Mouse (Mus musculus): ENCODE measurements at regions not wholly inside any gene's neighbourhood (a gene's known extent, or its start where the extent isn't known, plus 50 kb on each side); places are given as distances from the start of the nearest gene placed in this dataset.

GRCm38 (mm10) chr14:61809716-61810437 is 202.6 kb downstream of the Kcnrg start:
- in situ Hi-C loops (cut with MboI, MseI), result no loop called here

- in situ Hi-C loops (cut with MboI, MseI), result no loop called here
Measured at GRCm38 (mm10) chr14:61810836-61811235, 203.6 kb downstream of the Kcnrg start.

GRCm38 (mm10) chr14:61817711-61818110 is 210.5 kb downstream of the Kcnrg start:
- in situ Hi-C loops (cut with MboI, MseI), result loop anchor here (5.0 kb wide), 1 partner anchor 75 kb away; no protein-coding TSS in a partner anchor

GRCm38 (mm10) chr14:61818365-61818764 is 211.1 kb downstream of the Kcnrg start:
- in situ Hi-C loops (cut with MboI, MseI), result loop anchor here (5.0 kb wide), 1 partner anchor 76 kb away; no protein-coding TSS in a partner anchor

DNA sequence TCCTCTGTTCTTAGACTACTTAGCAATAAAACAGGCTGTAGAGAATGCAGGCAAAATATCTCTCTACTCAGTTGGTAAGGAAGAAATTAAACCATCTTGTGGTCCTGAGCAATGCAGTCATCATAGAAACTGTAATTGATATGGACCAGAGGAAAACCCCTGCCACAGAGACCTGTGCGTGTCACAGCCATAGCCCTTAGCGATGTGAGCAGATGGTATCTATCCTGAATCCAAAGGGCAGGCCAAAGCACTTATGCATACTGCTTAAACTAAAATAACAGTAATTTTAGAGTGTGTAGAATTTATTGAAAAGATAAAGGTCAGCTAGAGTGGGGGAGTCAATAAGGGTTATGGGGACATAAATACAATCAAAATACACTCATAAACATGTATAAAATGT is 212.0 kb downstream of the Kcnrg start:
- in situ Hi-C loops (cut with MboI, MseI), result loop anchor here (5.0 kb wide), 1 partner anchor 77 kb away; no protein-coding TSS in a partner anchor

- in situ Hi-C loops (cut with MboI, MseI), result no loop called here
Measured at GRCm38 (mm10) chr14:61834291-61834936, 227.2 kb downstream of the Kcnrg start.

DNA sequence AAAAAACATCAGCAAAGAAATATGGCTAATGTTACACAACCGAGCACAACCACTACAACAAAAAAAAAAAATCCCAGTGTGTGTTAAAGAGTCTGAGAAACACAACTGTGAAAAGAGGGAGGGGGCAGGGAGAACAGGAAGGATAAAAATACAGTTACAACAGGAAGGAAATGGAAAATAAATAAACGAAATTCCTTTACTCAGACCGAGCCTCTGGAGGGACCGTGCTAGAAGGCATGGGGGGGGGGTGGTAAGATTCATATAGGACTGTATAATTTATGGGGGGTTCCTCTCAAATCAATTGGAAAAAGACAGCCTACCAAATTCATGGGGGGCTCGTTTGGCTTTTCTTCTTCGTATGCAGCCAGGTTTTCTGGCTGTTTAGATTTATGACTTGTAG is 228.5 kb downstream of the Kcnrg start:
- in situ Hi-C loops (cut with MboI, MseI), result no loop called here

DNA sequence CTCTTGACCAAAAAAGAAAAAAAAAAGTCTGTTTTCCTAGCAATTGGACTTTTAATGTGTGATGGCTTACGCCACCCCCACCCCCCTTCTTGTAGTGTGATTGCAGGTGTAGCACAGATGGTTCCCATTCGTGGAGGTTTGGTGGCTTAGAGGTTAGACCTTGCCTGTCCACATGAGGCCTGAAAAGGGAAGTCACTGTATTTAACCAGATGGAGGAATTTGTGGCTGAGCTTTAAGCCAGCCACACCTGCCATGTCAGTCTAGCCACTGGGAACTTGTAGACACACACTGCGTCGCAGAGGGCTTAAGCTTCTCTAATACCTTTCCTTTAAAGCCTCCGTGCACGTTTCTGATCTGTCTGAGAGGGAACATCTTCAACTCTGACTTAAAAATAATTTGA is 229.0 kb downstream of the Kcnrg start:
- in situ Hi-C loops (cut with MboI, MseI), result no loop called here

- in situ Hi-C loops (cut with MboI, MseI), result no loop called here
Measured at GRCm38 (mm10) chr14:61836965-61837364, 229.7 kb downstream of the Kcnrg start.

DNA sequence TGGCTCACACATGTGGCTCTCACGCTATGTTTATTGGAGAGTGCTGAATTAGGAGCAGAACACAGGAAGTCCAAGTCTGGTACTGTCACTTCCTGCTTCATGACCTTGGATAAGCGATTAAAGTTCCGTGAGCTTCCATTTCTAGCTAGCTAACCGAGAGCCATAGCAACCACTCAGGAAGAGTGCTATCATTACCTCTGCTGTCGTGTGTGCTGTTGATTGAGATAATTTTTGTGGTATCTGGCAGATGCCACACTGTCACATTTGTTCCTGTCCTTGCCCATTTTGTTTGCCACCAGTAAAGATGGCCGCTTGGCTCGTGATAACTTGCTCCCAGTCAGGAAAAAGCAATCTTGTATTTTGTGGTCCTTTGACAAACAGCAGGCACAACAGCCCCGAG is 230.6 kb downstream of the Kcnrg start:
- in situ Hi-C loops (cut with MboI, MseI), result no loop called here

GRCm38 (mm10) chr14:61842476-61842875 is 235.2 kb downstream of the Kcnrg start:
- in situ Hi-C loops (cut with MboI, MseI), result no loop called here

- in situ Hi-C loops (cut with MboI, MseI), result no loop called here
Measured at GRCm38 (mm10) chr14:61846441-61846840, 239.2 kb downstream of the Kcnrg start.

GRCm38 (mm10) chr14:61850244-61850643 is 243.0 kb downstream of the Kcnrg start:
- in situ Hi-C loops (cut with MboI, MseI), result no loop called here

DNA sequence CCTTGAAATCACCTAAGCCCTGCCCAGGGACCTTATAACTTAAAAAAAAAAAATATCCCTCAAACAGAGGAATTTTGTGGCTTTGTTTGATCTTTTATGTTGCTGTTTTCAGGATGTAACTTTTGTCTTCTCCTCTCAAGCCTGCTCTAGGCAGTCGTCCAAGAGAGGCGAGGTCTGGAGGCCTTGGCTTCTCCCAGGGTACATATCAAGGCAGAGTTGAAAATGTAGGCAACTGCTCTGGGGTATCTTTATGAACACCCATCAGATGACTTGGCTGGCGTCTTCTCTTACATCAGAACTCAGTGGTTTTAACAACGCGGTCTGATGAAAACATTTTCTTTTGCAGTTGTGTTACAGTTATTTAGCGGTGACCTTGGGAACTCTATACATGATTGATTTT is 250.4 kb downstream of the Kcnrg start:
- in situ Hi-C loops (cut with MboI, MseI), result no loop called here

DNA sequence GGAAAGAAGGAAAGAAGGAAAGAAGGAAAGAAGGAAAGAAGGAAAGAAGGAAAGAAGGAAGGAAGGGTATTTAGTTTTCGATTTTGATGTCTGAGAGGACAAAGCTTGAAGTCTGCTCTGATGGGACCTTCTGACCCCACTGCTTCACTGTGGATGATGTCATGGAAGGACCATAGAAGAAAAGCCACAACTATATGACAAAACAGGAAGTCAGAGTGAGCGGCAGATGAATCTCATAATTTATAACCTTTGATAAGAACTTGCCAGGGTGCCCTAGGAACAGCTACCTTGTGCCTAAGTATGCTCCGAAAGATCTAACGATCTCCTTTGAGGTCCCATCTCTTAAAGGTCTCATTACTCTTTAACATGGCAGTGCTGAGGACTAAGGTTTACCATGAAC is 253.4 kb downstream of the Kcnrg start:
- in situ Hi-C loops (cut with MboI, MseI), result no loop called here

DNA sequence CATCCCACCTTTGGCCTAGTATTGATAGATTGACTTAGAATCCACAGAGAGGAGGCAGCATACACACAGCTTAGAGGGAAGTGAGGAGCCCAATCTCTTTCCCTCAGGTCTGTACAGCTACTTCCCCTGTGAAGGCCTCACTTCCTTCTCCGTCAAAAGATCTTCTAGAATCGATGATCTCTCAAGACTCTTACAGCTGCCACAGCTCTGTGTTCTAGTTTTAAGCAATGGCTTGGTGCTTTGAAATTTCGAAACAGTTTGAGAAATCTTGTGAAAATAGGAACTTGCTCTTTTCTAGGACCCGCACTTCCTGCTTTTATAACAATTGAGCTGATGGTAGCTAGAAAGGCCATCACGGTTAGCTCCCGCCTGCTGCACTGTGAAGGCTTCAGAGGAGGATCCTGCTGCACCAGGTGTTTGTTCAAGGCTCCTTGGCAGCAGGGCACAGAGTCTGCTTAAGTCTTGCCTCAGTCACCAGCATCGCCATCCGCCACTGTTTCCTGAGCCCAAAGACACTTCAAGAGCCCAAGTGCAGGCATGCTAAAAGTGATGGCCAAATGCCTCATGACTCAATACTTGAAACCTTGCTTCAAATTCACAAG is 254.2 kb downstream of the Kcnrg start:
- in situ Hi-C loops (cut with MboI, MseI), result no loop called here

- in situ Hi-C loops (cut with MboI, MseI), result no loop called here
Measured at GRCm38 (mm10) chr14:61862931-61863330, 255.7 kb downstream of the Kcnrg start.

DNA sequence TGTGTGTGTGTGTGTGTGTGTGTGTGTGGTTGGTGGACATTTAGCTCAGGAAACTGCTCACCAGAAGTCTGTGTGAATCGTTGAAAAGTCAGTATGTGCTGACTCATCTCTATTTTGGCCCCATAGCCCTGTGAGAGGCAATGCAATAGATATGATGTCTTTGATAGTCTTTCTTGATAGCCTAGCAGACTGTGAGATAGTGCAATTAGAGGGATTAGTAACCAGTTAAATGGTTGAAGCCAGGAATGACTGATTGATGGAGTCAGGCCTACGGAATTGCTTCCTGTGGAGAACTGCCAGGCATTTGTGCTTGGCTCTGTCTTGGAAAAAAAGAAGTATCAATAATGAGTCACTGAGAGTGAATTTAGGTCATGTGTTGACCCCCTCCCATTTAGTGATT is 256.2 kb downstream of the Kcnrg start:
- in situ Hi-C loops (cut with MboI, MseI), result no loop called here

DNA sequence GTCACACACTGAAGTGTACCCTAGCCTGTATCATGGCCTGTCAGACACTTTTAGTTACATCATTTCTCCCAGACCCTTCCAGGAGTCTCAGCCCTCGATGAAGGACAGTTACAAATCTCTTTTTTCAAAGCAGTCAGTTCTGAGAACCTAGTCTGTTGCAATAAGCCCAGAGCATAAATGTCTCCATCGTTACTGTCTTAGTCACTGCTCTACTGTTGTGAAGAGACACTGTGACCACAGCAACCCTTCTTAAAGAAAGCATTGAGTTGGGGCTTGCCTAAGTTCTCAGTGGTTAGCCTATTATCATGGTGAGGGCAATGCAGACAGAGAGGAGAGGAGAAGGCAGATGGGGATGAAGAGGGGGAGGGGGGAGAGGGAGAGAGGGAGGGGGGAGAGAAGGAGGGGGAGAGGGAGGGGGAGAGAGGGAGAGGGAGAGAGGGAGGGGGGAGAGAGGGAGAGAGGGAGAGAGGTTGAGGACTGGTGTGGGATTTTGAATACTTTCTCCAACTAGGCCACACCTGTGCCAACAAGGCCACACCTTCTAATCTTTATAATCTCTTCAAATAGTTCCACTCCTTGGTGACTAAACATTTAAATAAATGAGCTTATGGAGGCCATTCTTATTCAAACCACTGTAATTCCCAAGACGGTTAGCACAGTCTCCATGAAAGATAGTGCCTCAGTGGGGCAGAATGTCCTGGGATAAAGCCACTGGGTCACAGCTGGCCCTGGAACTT is 259.4 kb downstream of the Kcnrg start:
- in situ Hi-C loops (cut with MboI, MseI), result no loop called here

- in situ Hi-C loops (cut with MboI, MseI), result no loop called here
Measured at GRCm38 (mm10) chr14:61874206-61874605, 266.9 kb downstream of the Kcnrg start.

DNA sequence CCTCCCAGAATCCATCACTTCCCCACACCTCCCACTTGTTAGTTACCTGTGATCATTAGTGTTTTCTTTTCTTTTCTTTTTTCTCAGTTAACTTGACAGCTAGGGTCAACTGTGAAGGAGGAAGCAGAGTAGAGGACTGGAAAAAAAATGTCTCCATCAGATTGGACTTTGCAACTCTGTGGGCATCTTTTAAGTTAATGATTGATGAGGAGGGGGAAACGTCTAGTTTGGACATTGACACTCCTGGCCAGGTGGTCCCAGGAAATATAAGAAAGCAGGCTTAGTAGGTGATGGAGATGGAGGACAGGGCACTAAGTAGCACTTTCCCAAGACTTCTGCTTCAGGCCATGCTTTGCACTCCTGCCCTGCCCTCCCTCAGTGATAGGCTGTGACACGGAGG is 272.2 kb downstream of the Kcnrg start:
- in situ Hi-C loops (cut with MboI, MseI), result no loop called here

Data from T-helper 1 cell (primary cell).